In the genomic region with DNA sequence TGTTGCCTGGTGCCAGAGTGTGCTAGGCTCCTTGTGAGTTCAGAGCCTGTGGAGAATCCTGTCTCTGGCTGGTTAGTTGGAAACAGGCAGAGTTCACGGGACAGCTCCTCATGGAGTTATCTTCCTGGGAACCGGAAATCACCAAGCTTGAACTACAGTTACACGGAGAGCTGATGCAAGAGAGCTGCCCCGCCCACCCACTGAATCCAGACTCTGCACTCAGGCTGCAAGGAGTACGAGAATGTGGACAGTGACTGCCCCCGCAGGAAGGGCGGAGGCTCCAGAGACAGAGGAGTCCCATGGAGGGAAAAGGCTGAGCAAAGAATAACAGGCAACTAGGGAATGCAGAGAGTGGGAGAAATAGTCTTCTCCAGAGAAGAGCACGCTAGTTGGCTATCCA, we compare ENCODE assay signal across 11 mouse cellular contexts. TPM values are rescaled to one million over a fixed set of nuclear protein-coding genes. Genes with fewer than 3 reads are reported as not detected.
A peak's percentile ranks its signal among the peaks of the same experiment; 100 is the strongest.
DNase-seq lines count a peak whose midpoint lies in the region; ATAC-seq and TF ChIP-seq lines count a peak whose summit lies in the region.
"Had no signal": no experiment of that assay in that cellular context is flagged by ENCODE, and none has a peak within 500 bp of the region (broad histone marks: within the 10 kb centered on the region; RNA-seq: fewer than 3 reads in every experiment).

No protein-coding gene starts in this region.

- no peaks in the 10 kb centered on the region for H3K9me3 ChIP-seq in liver, embryonic 11.5 days (ENCODE audit: control insufficient read depth, low read length)
- H3K9me3 ChIP-seq in kidney, postnatal 0 days (replicated peaks; ENCODE audit: low read length): no peaks in the 10 kb centered on the region; the same call in 1 of the 2 replicates
- no peaks in the 10 kb centered on the region for H3K9me3 ChIP-seq in hindbrain, embryonic 16.5 days (ENCODE audit: control insufficient read depth, low read length)

- H3K36me3 ChIP-seq in liver, embryonic 11.5 days (ENCODE audit: control insufficient read depth, insufficient read depth, low read length): no peaks in the 10 kb centered on the region
- H3K36me3 ChIP-seq in kidney, postnatal 0 days (ENCODE audit: insufficient read depth, low read length): no peaks in the 10 kb centered on the region
- no peaks in the 10 kb centered on the region for H3K36me3 ChIP-seq in hindbrain, embryonic 16.5 days (ENCODE audit: control insufficient read depth, insufficient read depth, low read length)
- H3K36me3 ChIP-seq: G1E had no signal

- WGBS in liver, embryonic 11.5 days: 41% methylated on average over 8 of the region's 8 CpGs
- 23% methylated on average over 8 of the region's 8 CpGs for WGBS in kidney, postnatal 0 days
- WGBS in hindbrain, embryonic 16.5 days: 63% methylated on average over 8 of the region's 8 CpGs

- no peak overlapping the region for H3K9ac ChIP-seq in liver, embryonic 11.5 days (ENCODE audit: low read depth, low read length)
- no peak overlapping the region for H3K9ac ChIP-seq in kidney, postnatal 0 days (ENCODE audit: low read depth, low read length)
- H3K9ac ChIP-seq in hindbrain, embryonic 16.5 days (ENCODE audit: low read depth, low read length): no peak overlapping the region
- H3K9ac ChIP-seq: liver, embryonic 14.5 days had no signal

- H3K4me2 ChIP-seq in liver, embryonic 11.5 days: no peak overlapping the region
- H3K4me2 ChIP-seq in kidney, postnatal 0 days (ENCODE audit: low read length): no peak overlapping the region
- H3K4me2 ChIP-seq in hindbrain, embryonic 16.5 days (ENCODE audit: low read length): no peak overlapping the region

- H3K4me1 ChIP-seq in liver, embryonic 11.5 days (replicated peaks; ENCODE audit: control insufficient read depth, insufficient read depth, low read length): peaks cover 3% of the 10 kb centered on the region; the same call in 1 of the 2 replicates
- no peaks in the 10 kb centered on the region for H3K4me1 ChIP-seq in kidney, postnatal 0 days (replicated peaks; ENCODE audit: insufficient read depth, low read length)
- no peaks in the 10 kb centered on the region for H3K4me1 ChIP-seq in hindbrain, embryonic 16.5 days (ENCODE audit: control insufficient read depth, insufficient read depth, low read depth, low read length)

- H3K4me3 ChIP-seq in liver, embryonic 11.5 days (ENCODE audit: low read depth, low read length): no peak overlapping the region
- no peak overlapping the region for H3K4me3 ChIP-seq in kidney, postnatal 0 days (replicated peaks; ENCODE audit: low read depth, low read length)
- H3K4me3 ChIP-seq in hindbrain, embryonic 16.5 days (ENCODE audit: low read length): no peak overlapping the region

- no peak overlapping the region for H3K27ac ChIP-seq in liver, embryonic 11.5 days (ENCODE audit: low read depth, low read length)
- H3K27ac ChIP-seq in kidney, postnatal 0 days: no peak overlapping the region
- H3K27ac ChIP-seq in hindbrain, embryonic 16.5 days (ENCODE audit: low read depth, low read length): no peak overlapping the region
- H3K27ac ChIP-seq: liver, embryonic 14.5 days had no signal

- peak; percentile 40 for DNase-seq in liver
- no peak for DNase-seq in liver, embryonic 11.5 days (ENCODE audit: low spot score)
- peak; percentile 49 to 54 for DNase-seq in heart, adult 9 months (ENCODE audit: low spot score in 2 of 2)
- DNase-seq in kidney, postnatal 0 days (ENCODE audit: low spot score): peak; percentile 85
- peak; percentile 80 for DNase-seq in testis, postnatal 10 days (ENCODE audit: low spot score)
- DNase-seq in right cerebral cortex, adult 2 months (ENCODE audit: low spot score in 2 of 2): no peak
- DNase-seq: cerebellum, postnatal 10 days had no signal

- peaks cover 6% of the 10 kb centered on the region; the same call in 1 of the 2 replicates for H3K27me3 ChIP-seq in liver, embryonic 11.5 days (replicated peaks; ENCODE audit: control insufficient read depth, insufficient read depth, low read length)
- no peaks in the 10 kb centered on the region for H3K27me3 ChIP-seq in kidney, postnatal 0 days (ENCODE audit: insufficient read depth, low read length)
- no peaks in the 10 kb centered on the region for H3K27me3 ChIP-seq in hindbrain, embryonic 16.5 days (replicated peaks; ENCODE audit: control insufficient read depth, insufficient read depth, low read length)

- no peak for ATAC-seq in liver, embryonic 11.5 days (replicated peaks; ENCODE audit: low FRiP score)
- peak; percentile 83 for ATAC-seq in kidney, postnatal 0 days (replicated peaks; ENCODE audit: low FRiP score, low read depth)
- no peak for ATAC-seq in erythroid progenitor cell, adult 5-6 weeks (replicated peaks; ENCODE audit: low FRiP score, poor library complexity, severe bottlenecking)
- no peak for ATAC-seq in hindbrain, embryonic 16.5 days

- no peak for TF ChIP-seq CTCF in kidney, postnatal 0 days (IDR thresholded peaks at IDR 0.05; ENCODE audit: low read depth)

RNA-seq across cellular contexts. Expression of a gene that starts 14.7 kb away (rescaled TPM):
- 0.04 TPM in 1 of 2 replicates, not detected in the other for polyA plus RNA-seq in liver, embryonic 11.5 days (2014; fragmentation: Nextera tagmentation; extraction: Ambion mirVana)
- 0.04 TPM in 2 replicates for polyA plus RNA-seq in kidney, postnatal 0 days (2015; fragmentation: Nextera tagmentation; extraction: Ambion mirVana)
- not detected in 2 replicates for total RNA-seq in erythroid progenitor cell, adult 5-6 weeks (2015; ENCODE audit: low replicate concordance)
- total RNA-seq in erythroid progenitor cell, adult 5-6 weeks (2017; ENCODE audit: low replicate concordance): not detected in 2 replicates
- polyA plus RNA-seq in hindbrain, embryonic 16.5 days (2015; fragmentation: Nextera tagmentation; extraction: Ambion mirVana): 2.3 and 3.0 TPM in 2 replicates
- total RNA-seq: G1E had no signal
- polyA plus RNA-seq: liver, embryonic 14.5 days had no signal

RNA-seq across cellular contexts. Expression of a gene that starts 28.5 kb away (rescaled TPM):
- polyA plus RNA-seq in liver, embryonic 11.5 days (2014; fragmentation: Nextera tagmentation; extraction: Ambion mirVana): 0.23 and 0.30 TPM in 2 replicates
- polyA plus RNA-seq in kidney, postnatal 0 days (2015; fragmentation: Nextera tagmentation; extraction: Ambion mirVana): 0.69 and 0.93 TPM in 2 replicates
- not detected in 2 replicates for total RNA-seq in erythroid progenitor cell, adult 5-6 weeks (2015; ENCODE audit: low replicate concordance)
- total RNA-seq in erythroid progenitor cell, adult 5-6 weeks (2017; ENCODE audit: low replicate concordance): not detected in 2 replicates
- polyA plus RNA-seq in hindbrain, embryonic 16.5 days (2015; fragmentation: Nextera tagmentation; extraction: Ambion mirVana): 0.18 and 0.21 TPM in 2 replicates
- total RNA-seq: G1E had no signal
- polyA plus RNA-seq: G1E had no signal

RNA-seq across cellular contexts. Expression of a gene that starts 44.3 kb away (rescaled TPM):
- 0.18 TPM in 1 of 2 replicates, not detected in the other for polyA plus RNA-seq in liver, embryonic 11.5 days (2014; fragmentation: Nextera tagmentation; extraction: Ambion mirVana)
- polyA plus RNA-seq in kidney, postnatal 0 days (2015; fragmentation: Nextera tagmentation; extraction: Ambion mirVana): 0.12 and 0.19 TPM in 2 replicates
- total RNA-seq in erythroid progenitor cell, adult 5-6 weeks (2015; ENCODE audit: low replicate concordance): not detected in 2 replicates
- total RNA-seq in erythroid progenitor cell, adult 5-6 weeks (2017; ENCODE audit: low replicate concordance): not detected in 2 replicates
- polyA plus RNA-seq in hindbrain, embryonic 16.5 days (2015; fragmentation: Nextera tagmentation; extraction: Ambion mirVana): 0.13 and 0.15 TPM in 2 replicates
- total RNA-seq: G1E had no signal
- polyA plus RNA-seq: G1E; liver, embryonic 14.5 days had no signal

Comparison
In these comparisons a context has a peak if more than half of its experiments do, and no peak if none do; other contexts are left out.
1. DNase-seq: peak in liver (single experiment), heart, adult 9 months (2 of 2), kidney, postnatal 0 days (single experiment) and testis, postnatal 10 days (single experiment); none in liver, embryonic 11.5 days (single experiment) and right cerebral cortex, adult 2 months (0 of 2).